Mouse (Mus musculus): ENCODE measurements around the gene Krtap11-1. TPM values are rescaled to one million over a fixed set of nuclear protein-coding genes. Genes with fewer than 3 reads are reported as not detected.

The Krtap11-1 gene
- polyA plus RNA-seq, 1 experiment from 2014 or later, result not detected

DNA sequence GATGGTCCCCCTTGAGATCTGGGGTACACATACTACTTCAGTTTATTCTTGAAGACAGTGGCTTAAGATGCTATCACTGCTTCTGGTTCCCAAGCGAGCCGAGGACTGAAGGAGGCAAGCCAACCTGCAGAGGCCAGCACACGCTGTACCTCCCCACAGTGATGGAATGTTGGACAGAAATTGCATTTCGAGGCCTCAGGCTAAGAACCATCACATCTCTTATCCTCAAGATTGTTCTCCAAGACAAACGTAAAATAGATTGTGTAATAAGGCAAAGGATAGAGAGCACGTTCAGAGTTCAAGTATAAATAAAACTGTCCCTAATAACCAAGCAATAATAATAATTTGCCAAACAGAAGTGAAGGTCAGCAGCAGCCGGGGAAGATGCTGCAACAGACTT, 2.8 kb downstream of the Krtap11-1 start:
- ATAC-seq (replicated peaks; ENCODE audit: low FRiP score), result no peak
- Histone ChIP-seq H3K9ac (no peak overlapping the region), H3K9me3 (replicated peaks) (no peaks in the 10 kb centered on the region), H3K36me3 (no peaks in the 10 kb centered on the region), H3K4me1 (no peaks in the 10 kb centered on the region), H3K4me3 (replicated peaks) (no peak overlapping the region), H3K4me2 (no peak overlapping the region), H3K27ac (no peak overlapping the region), H3K27me3 (no peaks in the 10 kb centered on the region)
- 77% methylated on average over 7 of the region's 7 CpGs for WGBS

DNA sequence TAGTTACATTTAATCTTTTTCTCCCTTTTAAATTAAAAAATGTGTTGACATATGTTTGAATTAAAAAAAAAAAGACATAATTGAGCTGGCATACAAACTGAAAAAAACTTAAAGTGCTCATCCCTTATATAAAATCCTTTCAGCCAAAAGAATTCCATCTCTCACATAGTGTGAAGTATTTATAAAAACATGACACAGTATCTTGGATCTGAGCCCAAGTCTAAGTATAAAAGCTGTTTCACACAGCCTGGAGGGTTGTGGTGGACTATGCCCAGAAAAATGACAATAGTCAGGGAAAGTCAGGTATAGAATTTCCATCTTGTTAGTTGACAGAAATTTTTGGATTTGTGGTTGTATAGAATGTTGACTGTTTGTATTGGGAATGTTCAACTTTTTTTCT, 20.7 kb downstream of the Krtap11-1 start:
- Histone ChIP-seq H3K27ac (no peak overlapping the region), H3K4me1 (no peaks in the 10 kb centered on the region), H3K4me3 (replicated peaks) (no peak overlapping the region), H3K36me3 (no peaks in the 10 kb centered on the region), H3K27me3 (no peaks in the 10 kb centered on the region), H3K4me2 (no peak overlapping the region), H3K9ac (no peak overlapping the region), H3K9me3 (replicated peaks) (no peaks in the 10 kb centered on the region)
- ATAC-seq (replicated peaks; ENCODE audit: low FRiP score), result no peak

DNA sequence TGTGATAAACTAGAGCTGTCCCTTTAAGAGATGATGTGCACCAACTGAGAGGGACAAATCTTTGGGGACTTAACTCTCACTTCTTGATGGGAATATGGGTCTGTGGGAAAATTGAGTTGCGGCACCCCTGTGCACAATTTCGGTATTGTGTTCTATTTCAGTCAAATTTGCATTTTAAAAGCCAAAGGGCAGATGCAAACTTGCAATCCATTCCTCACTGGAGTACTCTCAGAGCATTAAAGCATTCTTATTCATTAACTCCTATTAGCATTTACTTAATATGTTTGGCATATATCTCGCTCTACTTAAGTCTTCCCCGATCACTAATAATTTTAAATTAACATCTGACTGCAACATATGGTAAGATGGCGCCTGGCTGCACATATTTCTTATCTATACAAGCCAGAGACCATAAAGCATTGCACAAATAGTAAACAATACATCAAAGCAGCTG, 32.9 kb downstream of the Krtap11-1 start:
- no peak for ATAC-seq (replicated peaks; ENCODE audit: low FRiP score)
- WGBS, result 79% methylated on average over 5 of the region's 5 CpGs
- H3K4me2 ChIP-seq, result no peak overlapping the region
- no peak overlapping the region for H3K4me3 ChIP-seq (replicated peaks)
- no peak overlapping the region for H3K9ac ChIP-seq
- H3K9me3 ChIP-seq (replicated peaks), result no peaks in the 10 kb centered on the region
- H3K27ac ChIP-seq, result no peak overlapping the region
- H3K27me3 ChIP-seq, result no peaks in the 10 kb centered on the region
- no peaks in the 10 kb centered on the region for H3K36me3 ChIP-seq
- no peaks in the 10 kb centered on the region for H3K4me1 ChIP-seq

- no peak overlapping the region for H3K27ac ChIP-seq
- no peaks in the 10 kb centered on the region for H3K36me3 ChIP-seq
- H3K4me2 ChIP-seq, result no peak overlapping the region
- no peak overlapping the region for H3K4me3 ChIP-seq (replicated peaks)
- no peaks in the 10 kb centered on the region for H3K4me1 ChIP-seq
- no peaks in the 10 kb centered on the region for H3K27me3 ChIP-seq
- no peak overlapping the region for H3K9ac ChIP-seq
- WGBS, result 94% methylated on average over 6 of the region's 6 CpGs
- no peak for ATAC-seq (replicated peaks; ENCODE audit: low FRiP score)
- no peaks in the 10 kb centered on the region for H3K9me3 ChIP-seq (replicated peaks)
Measured at GRCm38 (mm10) chr16:89537349-89537748, 33.6 kb downstream of the Krtap11-1 start.

DNA sequence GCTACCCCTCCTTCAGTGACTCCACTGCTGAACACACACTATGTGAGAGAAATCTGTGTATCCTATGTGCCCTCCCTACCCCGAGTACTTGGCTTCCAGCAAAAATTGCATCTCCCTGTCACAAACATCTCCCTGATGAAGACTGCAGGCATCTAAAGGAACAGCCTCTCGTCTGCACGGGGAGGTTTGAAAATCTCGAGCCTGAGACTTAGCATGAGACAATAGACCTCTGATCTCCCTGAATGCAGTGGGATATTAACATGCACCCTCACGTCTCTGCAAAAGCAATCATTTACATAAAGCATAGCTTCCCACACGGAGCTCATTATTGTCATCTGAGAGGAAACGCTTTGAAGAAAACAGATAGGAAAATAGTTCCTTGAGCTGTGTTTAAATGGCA, 40.4 kb downstream of the Krtap11-1 start:
- Histone ChIP-seq H3K4me3 (replicated peaks) (no peak overlapping the region), H3K36me3 (no peaks in the 10 kb centered on the region), H3K4me1 (no peaks in the 10 kb centered on the region), H3K27me3 (no peaks in the 10 kb centered on the region), H3K27ac (no peak overlapping the region), H3K4me2 (no peak overlapping the region), H3K9ac (no peak overlapping the region), H3K9me3 (replicated peaks) (no peaks in the 10 kb centered on the region)
- no peak for ATAC-seq (replicated peaks; ENCODE audit: low FRiP score)
- 56% methylated on average over 7 of the region's 7 CpGs for WGBS

DNA sequence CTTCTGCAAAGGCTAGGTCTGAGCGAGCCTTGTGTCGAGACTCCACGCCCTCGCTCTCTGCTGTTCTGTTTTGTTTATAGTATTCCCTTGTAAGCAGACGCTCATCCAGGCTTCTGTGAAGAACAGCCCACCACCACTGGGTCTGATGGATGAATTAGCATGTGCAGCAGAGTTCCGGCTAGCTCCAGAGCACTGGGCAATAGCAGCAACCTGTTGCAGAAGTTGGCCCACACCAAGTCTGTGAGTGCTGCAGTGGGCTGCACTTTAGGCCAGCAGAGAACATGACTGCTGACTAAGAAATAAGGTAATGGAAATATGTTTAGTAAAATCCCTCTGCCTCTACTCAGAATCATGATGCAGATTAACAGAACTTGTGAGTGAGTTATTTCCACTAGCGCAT, 41.1 kb downstream of the Krtap11-1 start:
- ATAC-seq (replicated peaks; ENCODE audit: low FRiP score), result no peak

GRCm38 (mm10) chr16:89528380-89528779, 42.6 kb downstream of the Krtap11-1 start:
- ATAC-seq (replicated peaks; ENCODE audit: low FRiP score), result no peak
- Histone ChIP-seq H3K4me3 (replicated peaks) (no peak overlapping the region), H3K27me3 (no peaks in the 10 kb centered on the region), H3K4me1 (no peaks in the 10 kb centered on the region), H3K9ac (no peak overlapping the region), H3K9me3 (replicated peaks) (no peaks in the 10 kb centered on the region), H3K4me2 (no peak overlapping the region), H3K27ac (no peak overlapping the region), H3K36me3 (no peaks in the 10 kb centered on the region)
- 90% methylated on average over 3 of the region's 3 CpGs for WGBS

More for the DNA sequence above, 41.1 kb downstream of the Krtap11-1 start:
- Histone ChIP-seq H3K4me1 (no peaks in the 10 kb centered on the region), H3K4me3 (replicated peaks) (no peak overlapping the region), H3K27me3 (no peaks in the 10 kb centered on the region), H3K9me3 (replicated peaks) (no peaks in the 10 kb centered on the region), H3K9ac (no peak overlapping the region), H3K27ac (no peak overlapping the region), H3K4me2 (no peak overlapping the region), H3K36me3 (no peaks in the 10 kb centered on the region)
- 71% methylated on average over 7 of the region's 7 CpGs for WGBS

DNA sequence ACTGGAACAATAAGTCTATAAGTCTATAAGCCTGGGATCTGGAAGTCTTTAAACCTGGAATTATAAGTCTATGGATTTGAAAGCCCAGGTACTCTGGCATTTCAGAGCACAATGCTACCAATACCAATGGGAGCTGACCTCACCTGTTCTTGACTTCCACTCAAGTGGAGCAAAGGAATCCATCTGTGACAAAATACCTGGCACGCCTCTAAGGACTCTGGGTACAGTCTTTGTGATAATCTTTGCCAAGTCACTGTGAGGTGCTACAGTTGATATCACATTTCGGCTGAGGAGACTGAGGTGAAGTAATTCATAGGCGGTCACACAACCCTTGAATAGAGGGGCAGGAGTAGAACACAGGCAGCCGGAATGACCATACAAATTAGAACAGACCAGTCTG, 50.0 kb downstream of the Krtap11-1 start:
- no peak overlapping the region for H3K27ac ChIP-seq
- H3K9ac ChIP-seq, result no peak overlapping the region
- H3K27me3 ChIP-seq, result no peaks in the 10 kb centered on the region
- no peaks in the 10 kb centered on the region for H3K36me3 ChIP-seq
- no peaks in the 10 kb centered on the region for H3K4me1 ChIP-seq
- ATAC-seq (replicated peaks; ENCODE audit: low FRiP score), result no peak
- WGBS, result 88% methylated on average over 4 of the region's 4 CpGs
- no peak overlapping the region for H3K4me2 ChIP-seq
- no peaks in the 10 kb centered on the region for H3K9me3 ChIP-seq (replicated peaks)
- H3K4me3 ChIP-seq (replicated peaks), result no peak overlapping the region

DNA sequence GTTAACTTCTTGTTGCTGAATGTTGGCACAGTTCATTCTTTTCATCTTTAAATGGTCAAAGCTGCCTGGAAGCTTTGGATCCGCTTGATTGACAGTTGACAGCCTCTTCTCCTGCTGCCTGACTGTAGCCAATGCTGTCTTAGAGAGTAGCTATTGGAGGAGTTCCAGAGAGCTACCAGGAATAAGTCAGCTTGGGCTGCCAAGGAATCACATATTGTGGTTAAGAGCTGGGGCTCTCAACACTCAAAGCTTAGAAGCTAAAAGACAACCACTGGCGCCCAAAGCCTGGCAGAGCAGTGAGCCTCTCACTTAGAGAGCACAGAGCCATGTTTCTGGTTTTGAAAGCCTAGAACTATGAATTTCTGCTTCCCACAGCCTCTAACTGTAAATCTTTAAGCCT, 50.4 kb downstream of the Krtap11-1 start:
- Histone ChIP-seq H3K4me2 (no peak overlapping the region), H3K4me3 (replicated peaks) (no peak overlapping the region), H3K9ac (no peak overlapping the region), H3K9me3 (replicated peaks) (no peaks in the 10 kb centered on the region), H3K27me3 (no peaks in the 10 kb centered on the region), H3K27ac (no peak overlapping the region), H3K4me1 (no peaks in the 10 kb centered on the region), H3K36me3 (no peaks in the 10 kb centered on the region)
- 89% methylated on average over 2 of the region's 2 CpGs for WGBS
- no peak for ATAC-seq (replicated peaks; ENCODE audit: low FRiP score)

Other genes with a start within 250 kb of the Krtap11-1 start
- gene Krtap21-1, start 167.3 kb downstream of the Krtap11-1 start, polyA plus RNA-seq (2015; fragmentation: Nextera tagmentation; extraction: Ambion mirVana), result not detected in 2 replicates
- not detected in 2 replicates for gene Krtap6-2, start 151.1 kb downstream of the Krtap11-1 start, polyA plus RNA-seq (2015; fragmentation: Nextera tagmentation; extraction: Ambion mirVana)
- not detected in 2 replicates for gene Krtap8-1, start 83.2 kb downstream of the Krtap11-1 start, polyA plus RNA-seq (2015; fragmentation: Nextera tagmentation; extraction: Ambion mirVana)
- gene Krtap7-1, start 62.9 kb downstream of the Krtap11-1 start, polyA plus RNA-seq (2015; fragmentation: Nextera tagmentation; extraction: Ambion mirVana), result not detected in 2 replicates

Data from kidney, embryonic 15.5 days (tissue).